Mouse (Mus musculus): Measurements from ENCODE around the gene Wwc2.

The Wwc2 gene

GRCm38 (mm10) chr8:47905256-47905655, 85.5 kb downstream of the Wwc2 start:
- no peak for DNase-seq (ENCODE audit: low spot score)

GRCm38 (mm10) chr8:47904004-47904403, 86.7 kb downstream of the Wwc2 start:
- no peak for DNase-seq (ENCODE audit: low spot score)

DNA sequence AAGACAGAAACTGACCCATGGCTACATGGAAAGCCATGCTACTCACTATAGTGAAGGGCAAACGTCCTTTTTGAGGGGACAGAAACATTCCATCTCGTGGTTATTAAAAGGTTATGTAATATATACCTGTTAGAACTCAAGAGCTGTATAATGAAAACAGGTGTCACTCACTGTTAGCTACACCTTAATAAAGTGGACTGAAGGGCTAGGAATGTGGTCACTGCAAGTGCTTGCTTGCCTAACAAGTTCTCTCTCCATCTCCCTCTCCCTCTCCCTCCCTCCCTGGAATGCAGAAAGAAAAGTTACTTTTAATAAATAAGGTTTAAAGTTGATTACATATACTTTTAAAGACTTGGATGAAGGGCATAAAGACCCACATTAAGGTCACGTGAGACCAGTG, 88.0 kb downstream of the Wwc2 start:
- no peak for DNase-seq (ENCODE audit: low spot score)

GRCm38 (mm10) chr8:47900361-47900760, 90.4 kb downstream of the Wwc2 start:
- DNase-seq (ENCODE audit: low spot score): no peak

GRCm38 (mm10) chr8:47899891-47900290, 90.8 kb downstream of the Wwc2 start:
- DNase-seq (ENCODE audit: low spot score): no peak

- DNase-seq (ENCODE audit: low spot score): no peak
Measured at GRCm38 (mm10) chr8:47892419-47892818, 98.3 kb downstream of the Wwc2 start.

- DNase-seq (ENCODE audit: low spot score): no peak
Measured at GRCm38 (mm10) chr8:47891641-47892040, 99.1 kb downstream of the Wwc2 start.

GRCm38 (mm10) chr8:47890814-47891210, 99.9 kb downstream of the Wwc2 start:
- no peak for DNase-seq (ENCODE audit: low spot score)

DNA sequence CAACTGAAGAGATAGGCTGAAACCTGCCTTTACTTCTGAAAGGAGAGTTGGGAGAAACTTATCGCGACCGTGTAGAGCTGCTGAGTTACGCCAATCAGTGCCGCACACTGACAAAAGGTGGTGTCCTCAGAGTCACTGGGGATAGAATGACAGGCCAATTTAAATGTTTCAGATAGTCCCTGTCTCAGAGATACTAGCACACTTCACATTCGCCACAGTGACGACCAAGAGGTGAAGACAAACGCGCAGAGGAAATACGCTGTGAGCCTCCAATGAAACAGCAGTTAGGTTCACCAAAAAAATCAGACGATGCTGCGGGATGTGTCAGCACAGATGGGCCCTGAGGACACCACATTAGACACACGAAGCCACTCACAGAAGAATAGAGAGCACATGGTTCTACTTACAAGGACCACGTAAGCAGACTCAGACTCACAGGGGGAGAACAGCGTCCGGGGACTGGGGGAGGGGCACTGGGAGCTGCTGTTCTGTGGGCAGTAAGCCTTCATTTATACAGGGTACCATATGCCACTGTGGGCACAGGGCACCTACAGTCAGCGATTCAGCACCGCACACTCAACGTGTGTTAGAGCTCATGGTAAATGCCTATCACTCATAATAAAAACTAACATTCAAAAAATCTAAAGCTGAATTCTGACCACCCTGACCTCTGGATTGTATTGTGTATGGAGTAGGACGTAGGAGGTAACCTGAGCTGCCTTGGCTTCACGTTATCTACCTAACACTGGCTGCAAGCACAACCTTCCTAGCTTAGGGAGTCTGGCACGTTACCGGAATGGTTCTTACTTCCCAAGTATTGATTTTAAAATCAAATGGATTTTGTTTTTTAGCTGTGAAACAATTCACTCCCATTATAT, 100.5 kb downstream of the Wwc2 start:
- peak; percentile 25 for DNase-seq (ENCODE audit: low spot score)

DNA sequence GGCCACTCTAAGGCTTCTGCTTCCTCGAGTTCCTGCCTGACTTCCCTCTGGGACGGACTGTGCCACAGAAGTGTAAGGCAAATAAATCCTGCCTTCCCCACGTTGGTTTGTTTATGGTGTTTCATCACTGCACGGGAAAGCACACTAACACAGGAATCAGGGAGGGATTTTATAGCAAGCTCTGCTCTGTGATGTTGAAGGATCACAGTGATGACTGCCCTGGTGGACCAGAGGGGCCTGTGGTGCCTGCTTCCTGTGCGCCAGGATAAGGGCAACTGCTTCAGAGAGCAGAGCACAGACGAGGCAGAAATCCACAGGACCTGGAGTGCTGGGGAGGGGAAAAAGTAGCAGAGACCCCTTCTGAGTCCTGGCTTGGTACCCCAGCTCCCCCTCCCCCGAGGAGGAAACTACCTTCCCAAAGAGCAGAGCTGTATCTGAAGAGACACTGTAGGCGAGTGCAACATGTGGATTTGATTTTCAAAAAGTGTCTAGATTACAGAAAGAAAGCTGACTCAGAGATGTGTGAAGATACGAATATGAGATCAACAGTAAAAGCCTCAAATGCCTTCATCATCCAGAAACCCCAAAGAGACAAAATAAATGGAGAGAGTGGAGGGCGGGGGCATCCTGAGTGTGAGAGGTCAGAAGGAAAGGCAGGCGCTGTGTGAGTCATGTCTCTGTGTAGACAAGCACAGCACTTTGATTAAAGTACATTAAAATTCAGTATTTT, 101.7 kb downstream of the Wwc2 start:
- DNase-seq (ENCODE audit: low spot score): no peak

DNA sequence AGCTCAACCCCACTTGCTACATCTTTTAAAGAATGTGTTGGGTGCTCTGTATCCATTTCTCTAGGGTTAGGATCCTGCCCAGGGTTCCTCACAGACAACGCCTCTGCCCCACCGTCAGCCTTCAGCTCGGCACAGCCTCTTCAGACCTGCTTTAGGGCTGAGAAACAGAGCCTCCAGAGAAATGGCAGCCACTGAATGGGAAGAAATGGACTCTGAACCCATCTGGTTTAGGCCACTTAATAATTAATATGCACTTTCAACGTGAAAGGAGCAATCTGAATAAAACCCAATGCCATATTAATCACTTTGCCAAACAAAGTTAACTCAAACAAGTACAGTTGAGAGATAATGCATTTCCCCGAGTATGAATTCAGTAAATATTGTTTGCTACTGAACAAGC, 106.4 kb downstream of the Wwc2 start:
- no peak for DNase-seq (ENCODE audit: low spot score)

GRCm38 (mm10) chr8:47883739-47884138, 107.0 kb downstream of the Wwc2 start:
- DNase-seq (ENCODE audit: low spot score): no peak

- DNase-seq (ENCODE audit: low spot score): no peak
Measured at GRCm38 (mm10) chr8:47878516-47878915, 112.2 kb downstream of the Wwc2 start.

- DNase-seq (ENCODE audit: low spot score): no peak
Measured at GRCm38 (mm10) chr8:47875865-47876264, 114.9 kb downstream of the Wwc2 start.

- no peak for DNase-seq (ENCODE audit: low spot score)
Measured at GRCm38 (mm10) chr8:47874497-47875178, 116.1 kb downstream of the Wwc2 start.

GRCm38 (mm10) chr8:47872361-47873107, 118.2 kb downstream of the Wwc2 start:
- peak; percentile 25 for DNase-seq (ENCODE audit: low spot score)

DNA sequence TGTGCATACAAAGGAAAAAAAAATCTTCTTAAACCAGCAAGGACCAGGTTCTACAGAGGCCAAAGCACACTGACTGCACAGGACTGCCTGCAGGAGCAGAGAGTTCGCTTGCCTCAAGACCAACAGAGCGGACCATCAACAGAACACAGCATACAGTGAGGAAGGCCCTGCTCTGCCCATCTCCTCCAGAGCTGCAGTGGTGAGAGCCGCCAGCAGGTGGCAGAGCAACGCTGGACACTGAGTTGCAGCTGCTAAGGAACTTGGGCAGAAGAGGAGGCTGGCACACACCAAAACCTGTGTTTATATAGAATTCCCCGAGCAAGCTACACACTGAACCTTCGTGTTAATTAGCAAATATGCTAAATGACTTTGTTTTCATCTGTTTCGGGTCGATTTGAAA, 123.7 kb downstream of the Wwc2 start:
- peak; percentile 89 for DNase-seq (ENCODE audit: low spot score)

DNA sequence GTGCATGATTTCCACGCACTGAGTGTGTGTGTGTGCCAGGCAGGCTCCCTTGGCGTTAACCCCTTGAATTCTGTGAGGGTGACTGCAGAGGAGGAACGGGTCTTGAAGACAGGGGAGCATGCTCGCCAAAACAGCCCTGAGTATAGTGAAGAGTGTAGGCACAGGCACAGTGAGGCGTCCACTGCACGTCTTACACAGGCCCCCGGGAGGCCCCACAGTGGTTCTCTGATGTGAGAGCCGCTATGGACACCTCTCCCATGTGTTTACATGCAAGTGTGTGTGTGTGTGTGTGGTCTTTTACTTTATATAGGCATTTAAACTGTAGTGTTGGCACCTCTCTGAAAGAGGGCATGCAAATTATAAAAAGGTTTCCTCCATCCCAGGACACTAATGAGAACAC, 124.2 kb downstream of the Wwc2 start:
- no peak for DNase-seq (ENCODE audit: low spot score)

DNA sequence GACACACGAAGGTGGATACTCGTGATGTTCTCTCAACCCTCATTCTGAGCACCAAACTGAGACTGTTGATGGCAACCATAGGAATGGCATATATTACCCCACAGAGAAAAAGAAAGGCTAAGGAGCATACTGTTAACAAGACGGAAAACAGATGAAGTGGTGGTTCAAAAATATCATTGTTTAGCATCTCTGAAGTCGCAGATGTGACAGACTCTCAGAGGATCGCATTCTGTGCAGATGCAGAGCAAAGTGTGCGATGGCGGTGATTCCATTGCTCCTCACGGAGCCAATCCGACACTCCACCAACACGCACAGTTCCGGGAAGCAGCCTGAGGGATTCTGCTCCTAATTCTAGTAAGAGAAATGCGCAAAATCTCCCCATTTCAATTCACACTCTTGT, 131.5 kb downstream of the Wwc2 start:
- DNase-seq (ENCODE audit: low spot score): no peak

DNA sequence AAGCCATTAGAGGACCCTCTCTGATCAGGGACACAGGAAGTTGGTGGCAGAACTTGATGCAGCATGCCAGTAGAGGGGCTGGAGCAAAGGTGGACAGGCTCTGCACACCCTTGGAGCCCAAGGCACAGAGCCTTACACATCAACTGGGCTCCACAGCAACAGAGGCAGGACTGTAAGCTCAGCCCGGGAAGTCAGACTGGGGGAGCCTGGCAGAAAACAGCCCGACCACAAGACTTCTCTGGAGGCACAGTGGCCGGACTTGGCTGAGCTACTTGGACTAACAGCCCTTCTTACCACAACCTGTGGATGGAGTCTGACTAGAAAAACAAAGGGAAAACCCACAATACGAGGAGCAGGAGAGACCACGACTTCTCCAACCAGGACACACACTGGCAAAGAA, 137.4 kb downstream of the Wwc2 start:
- DNase-seq (ENCODE audit: low spot score): no peak

GRCm38 (mm10) chr8:47852737-47853136, 138.0 kb downstream of the Wwc2 start:
- no peak for DNase-seq (ENCODE audit: low spot score)

Data from layer of hippocampus, adult 11-12 months (tissue).